Mouse (Mus musculus) ovary, adult 18-20 months (tissue): ENCODE results near the gene Vdr.

Experiments used
- DNase-seq: peaks from one replicate; pipeline ENCODE4 v3.0.0; 2022; ENCODE audit warnings: low spot score, mixed read lengths

Gene Vdr

DNA sequence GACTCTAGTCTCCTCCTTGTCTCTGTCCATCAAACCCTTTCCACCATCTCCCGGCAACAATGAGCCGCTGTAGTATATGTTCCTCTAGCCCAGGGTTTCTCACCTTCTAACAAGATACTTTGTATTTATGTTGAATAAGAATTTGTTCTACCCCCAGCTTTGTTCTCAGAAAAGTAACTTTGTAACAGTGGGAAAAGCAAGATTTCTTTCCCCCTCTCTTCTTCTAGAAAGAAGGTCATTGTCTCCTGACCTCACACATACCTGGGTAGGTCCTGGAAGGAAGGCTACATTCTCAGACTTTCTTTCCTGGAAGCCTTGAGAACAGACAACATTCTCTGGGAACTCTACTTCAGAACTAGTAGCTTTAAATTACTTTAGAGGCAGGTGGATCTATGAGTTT, at the start of gene Vdr:
Vdr (minus strand) TSS at position 101 of the 400 bp plus-strand sequence.
- no peak for DNase-seq

DNA sequence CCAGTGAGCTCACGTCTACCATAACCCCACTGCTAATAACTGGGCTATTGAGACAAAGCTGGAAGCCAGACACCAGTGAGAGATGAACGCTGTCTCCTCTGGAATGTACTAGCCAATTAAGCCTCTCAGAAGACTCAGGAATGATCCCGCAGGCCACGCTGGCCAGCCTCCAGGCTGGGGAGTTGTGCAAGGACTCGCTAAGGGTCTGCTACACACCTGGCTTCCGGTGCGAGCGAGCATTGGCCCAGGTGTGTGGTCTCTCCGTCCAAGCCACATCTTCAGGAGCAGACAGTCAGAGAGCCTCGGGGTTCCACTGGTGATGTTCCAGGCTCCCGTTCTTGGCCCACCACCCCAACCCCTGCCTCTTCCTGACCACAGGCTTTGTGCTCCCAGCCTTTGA, 46.0 kb upstream of the Vdr start:
- no peak for DNase-seq

DNA sequence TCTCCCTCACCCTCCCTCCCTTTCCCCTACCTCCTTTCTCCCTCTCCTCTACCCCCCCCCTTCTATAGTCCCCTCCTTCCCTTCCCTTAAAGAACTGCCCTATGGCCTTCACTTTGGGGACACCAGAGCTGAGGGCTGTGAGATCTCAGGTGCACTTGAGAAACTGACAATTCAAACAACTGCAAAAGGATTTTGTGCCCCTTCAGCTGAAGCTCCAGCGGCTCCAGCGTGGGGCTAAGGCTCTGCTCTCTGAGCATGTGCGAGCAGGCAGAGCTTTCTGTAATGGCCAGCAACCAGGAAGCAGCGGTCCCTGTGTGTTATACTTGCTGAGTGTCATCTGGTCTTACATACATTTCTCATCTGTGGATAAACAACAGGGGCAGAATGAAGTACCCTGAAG, 45.3 kb upstream of the Vdr start:
- DNase-seq, result no peak

DNA sequence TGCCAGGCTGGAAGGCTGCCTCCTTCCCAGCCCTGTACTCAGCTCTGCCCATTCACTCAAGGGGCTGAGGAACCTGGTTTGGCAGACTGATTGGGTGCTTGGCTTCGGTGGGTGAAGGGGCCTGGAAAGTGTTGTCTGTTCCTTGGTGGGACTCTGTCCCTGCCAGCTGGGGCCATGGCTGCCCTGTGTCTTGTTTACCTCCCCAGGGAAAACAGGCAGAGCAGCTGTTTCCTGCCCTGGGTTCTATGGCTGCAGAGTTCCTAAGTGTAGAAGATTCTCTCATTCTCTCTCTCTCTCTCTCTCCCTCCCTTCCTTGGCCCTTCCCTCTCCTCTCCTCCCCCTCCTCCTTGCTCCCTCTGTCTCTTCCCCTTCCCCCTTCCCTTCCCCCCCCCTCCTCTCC, 44.9 kb upstream of the Vdr start:
- no peak for DNase-seq

DNA sequence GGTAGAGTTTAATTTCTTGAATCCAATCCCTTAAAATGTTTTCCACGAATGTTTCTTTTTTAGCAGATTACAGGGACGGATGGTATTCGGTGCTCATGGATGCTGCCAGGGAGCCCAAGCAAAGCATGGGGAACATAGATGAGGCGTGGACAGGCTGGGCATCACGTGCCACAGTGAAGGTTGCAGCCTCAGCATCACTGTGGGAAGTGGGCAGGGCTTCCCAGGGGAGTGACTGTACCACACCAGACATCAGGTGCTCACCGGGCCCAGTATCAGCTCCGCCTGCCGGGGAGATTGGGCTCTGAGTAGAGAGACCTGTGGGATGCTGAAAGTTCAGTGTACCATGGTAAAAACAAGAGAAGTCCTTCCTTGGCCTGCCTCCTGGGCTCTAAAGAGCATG, 44.2 kb upstream of the Vdr start:
- no peak for DNase-seq

DNA sequence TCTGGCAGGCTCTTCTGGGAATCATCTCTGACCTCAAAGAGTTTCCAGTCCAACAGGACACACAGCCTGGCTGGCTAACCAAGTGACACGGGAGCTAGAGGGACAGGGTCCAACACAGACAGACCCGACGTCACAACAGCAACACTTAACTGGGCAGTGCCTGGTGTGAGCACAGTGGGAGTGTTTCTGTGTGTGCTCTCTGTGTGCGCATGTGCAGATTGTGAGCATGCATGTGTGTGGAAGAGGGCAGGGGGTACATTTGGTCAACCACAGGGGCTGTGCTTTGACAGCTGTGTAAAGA, 42.4 kb upstream of the Vdr start:
- DNase-seq, result no peak

DNA sequence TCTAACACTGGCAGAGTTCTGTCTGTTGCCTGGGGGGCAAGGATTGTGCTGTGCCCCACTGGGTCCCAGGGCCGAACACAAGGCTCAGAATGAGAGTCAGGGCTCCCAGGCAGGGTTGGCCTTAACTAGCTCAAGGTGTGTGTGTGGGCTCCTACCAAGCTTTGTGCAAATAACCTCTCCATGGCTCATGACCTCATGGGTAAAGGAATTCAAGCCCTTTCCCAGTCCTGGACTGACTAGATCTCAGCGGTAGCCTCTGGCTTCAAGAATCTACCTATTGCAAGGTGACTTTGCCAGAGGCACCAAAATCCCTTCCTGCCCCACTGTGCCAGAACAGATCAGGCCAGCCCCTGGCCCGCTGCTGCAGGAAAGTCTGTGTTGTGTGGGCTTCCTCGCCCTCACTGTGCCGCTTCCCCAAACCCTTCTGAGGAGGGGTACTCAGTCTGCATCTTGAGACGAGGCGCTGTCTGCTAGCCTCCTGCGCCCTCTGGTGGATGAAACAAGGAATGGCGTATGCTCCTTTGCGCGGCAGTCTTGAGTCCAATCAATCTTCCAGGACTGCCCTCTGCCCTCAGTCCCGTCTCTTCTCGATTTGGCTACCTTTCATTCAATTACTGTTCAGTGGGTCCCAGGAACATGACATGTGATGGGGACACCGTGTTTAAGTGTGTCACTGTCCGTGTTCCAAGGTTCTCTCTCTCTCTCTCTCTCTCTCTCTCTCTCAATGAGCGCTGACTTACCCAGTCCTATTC, 41.9 kb upstream of the Vdr start:
- DNase-seq, result no peak

DNA sequence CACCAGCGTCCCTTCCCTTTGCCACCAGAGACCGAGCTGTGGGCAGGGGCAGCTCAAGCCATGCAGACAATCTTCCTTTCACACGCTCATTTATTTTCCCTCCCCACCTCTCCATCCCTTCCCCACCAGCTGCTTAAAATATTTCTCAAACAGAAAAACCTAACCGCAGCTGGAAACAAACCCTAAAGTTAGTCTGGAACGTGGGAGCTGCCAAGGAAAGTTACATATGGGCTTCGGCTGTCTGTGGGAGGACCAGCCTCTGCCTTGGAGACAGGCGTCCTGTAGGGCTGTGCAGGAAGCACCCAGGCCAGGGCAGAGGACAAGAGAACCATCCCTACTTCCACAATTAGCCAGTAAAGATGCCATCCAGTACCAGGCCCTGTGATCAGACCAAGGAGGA, 39.8 kb upstream of the Vdr start:
- DNase-seq, result no peak

DNA sequence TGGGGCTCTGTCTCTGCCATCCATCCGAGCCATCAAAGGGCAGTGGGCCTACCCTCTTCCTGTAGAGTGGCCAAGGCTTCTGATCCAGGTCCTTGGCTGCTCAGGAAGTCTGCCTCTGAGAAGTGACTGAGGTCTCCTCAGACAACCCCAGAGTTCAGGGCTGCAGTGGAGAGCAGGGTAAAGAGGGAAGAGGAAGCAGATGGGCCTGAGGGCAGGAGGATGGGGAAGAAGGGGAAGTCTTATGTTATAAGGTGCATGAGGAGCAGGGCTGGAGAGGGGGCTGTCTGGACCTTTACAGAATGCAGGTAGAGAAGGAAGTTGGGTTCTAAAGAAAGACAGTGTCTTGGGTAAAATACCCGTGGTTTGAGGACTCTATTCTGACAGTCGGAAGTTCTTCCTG, 39.3 kb upstream of the Vdr start:
- no peak for DNase-seq

DNA sequence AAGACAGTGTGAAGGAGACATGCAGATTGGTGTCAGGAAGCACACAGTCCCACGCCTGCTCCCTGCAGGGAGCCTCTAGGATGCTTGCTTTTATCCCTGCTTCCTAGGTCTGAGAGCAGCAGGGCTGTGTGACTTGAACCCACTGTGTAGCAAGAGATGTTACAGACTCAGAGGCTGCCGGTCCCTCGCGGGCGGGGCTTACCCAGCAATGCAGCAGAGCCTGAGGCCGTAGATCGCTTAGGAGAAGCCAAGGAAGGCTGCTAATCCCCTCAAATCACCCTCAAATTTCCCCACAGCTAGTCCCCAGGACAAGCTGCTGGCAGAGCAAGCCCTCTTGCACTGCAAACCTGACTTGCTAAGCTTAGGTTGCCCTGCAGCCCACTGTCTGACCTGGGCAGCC, 38.3 kb upstream of the Vdr start:
- no peak for DNase-seq

DNA sequence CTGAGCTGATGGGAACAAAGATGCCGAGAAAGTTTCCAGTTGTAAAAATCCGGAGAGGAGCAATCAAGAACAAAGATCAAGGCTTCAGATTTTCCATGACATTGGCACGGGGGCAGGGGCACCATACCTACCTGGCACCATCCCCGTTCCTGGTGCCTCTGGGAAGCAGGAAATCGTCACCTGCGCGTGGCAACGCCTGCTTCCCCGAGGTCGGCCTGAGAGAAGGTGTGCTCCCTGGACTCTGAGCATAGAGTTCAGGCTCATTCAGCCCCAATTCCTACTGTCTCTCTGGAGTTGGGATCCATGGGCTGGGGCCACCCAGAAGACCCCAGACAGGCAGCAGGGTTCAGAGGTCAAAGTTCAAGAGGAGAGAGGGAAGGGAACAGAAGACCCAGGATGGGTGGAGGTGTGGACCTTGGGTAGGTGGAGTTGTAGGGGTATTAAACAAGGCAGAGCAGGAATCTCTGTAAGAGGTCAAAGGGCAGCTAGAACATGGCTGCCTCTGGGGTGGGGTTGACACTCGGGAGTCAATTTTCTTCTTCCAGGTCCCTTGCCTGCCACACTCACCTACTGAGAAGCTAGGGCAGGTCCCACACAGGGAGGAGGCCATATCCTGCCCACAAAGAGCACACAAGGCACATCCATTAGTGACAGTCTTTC, 35.4 kb upstream of the Vdr start:
- no peak for DNase-seq

DNA sequence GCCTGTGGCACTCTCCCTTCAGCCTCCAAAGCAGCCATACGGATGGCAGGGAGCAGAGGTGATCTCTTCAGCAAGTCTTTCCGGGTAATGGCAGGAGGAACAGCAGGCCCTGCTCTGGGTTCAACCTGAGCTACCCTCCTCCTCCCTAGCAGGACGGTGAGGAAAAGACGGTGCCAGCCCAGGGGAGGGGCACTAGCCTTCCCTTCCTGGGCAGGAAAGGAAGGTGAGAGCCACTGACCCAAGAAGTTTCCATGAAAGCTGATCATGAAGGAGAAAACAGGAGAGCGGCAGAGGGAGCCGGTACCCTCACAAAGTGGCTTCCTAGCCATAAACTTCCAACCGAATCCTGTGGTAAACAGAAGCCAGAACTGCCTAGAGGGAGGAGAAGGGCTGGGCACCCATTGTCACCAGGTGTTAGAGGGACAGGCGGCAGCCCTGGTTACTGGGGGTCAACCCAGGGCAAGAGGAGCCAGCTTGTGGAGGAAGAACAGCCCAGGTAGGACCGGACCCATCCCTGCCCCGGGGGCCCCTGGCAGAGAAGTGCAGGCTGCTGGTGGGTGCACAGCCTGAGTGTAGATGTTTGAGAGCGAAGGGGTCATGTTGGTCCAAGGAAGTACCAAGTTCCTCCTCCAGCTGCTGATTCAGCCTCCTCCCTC, 34.6 kb upstream of the Vdr start:
- DNase-seq, result no peak

DNA sequence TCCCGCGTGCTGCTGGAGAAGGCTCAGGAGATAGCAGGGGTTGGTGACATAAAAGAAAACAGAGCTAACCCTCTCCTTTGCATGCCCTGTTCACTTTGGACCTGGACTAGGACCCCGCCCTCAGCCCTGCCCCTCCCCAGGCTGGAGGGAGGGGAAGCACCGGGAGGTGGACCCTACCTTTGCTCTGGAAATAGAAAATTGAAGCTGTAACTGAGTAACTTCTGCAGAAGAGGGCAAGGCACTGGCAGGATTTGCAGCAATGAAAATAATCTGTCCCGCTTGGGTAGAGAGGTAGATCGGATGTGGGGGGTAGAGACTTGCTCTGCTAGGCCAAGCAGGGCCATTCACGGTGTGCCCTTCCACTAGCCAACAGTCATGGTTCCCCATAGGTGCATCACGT, 32.9 kb upstream of the Vdr start:
- DNase-seq, result no peak

DNA sequence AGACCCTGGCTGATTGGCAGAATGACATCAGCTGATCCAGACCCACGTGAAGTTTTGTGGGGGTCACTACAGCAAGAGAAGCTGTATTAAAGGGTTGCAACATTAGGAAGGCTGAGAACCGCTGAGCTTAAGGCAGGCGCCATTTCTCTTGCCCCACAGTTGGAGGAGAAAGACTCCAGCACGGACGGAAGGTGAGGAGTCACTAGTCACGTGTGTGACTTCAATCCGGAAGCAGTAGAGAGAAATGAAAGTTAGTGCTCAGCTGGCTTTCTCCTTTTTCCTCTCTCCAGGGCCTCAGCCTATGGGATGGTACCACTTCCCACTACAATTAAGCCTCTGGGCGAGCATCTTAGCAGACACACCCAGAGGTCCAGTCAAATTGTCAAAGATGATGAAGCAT, 32.1 kb upstream of the Vdr start:
- no peak for DNase-seq

DNA sequence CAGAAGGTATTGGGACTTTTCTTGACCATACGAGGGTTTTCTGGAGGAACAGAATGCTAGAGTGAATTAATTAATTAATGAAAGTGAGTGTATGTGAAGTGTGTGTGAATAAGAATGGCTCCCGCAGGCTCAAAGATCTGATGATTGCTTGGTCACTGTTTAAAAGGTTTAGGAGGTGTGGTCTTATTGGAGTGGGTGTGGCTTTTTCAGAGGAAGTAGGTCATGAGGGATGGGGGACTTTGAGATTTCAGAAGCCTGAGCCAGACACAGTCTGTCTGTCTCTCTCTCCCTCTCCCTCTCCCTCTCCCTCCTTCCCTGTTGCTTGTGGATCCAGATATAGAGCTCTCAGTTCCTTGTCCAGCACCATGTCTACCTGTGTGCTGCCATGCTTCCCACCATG, 30.9 kb upstream of the Vdr start:
- no peak for DNase-seq

DNA sequence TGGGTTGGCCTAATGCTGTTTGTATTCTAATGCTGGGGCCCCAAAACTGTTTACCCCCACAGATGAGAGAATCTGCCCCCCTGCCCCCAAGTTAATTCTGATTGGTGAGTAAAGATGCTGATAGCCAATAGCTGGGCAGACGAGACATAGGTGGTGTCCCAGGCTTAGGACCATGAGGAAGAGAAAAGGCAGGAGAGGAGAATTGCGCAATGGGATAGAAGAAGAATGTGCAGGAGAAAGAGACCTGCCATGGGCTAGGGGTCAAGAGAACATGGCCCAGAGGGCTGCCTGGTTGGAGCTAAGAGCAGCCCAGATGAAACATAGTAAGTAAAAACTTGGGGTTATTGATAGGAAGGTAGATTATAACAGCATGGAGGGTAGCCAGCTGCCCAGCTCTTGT, 29.7 kb upstream of the Vdr start:
- no peak for DNase-seq

DNA sequence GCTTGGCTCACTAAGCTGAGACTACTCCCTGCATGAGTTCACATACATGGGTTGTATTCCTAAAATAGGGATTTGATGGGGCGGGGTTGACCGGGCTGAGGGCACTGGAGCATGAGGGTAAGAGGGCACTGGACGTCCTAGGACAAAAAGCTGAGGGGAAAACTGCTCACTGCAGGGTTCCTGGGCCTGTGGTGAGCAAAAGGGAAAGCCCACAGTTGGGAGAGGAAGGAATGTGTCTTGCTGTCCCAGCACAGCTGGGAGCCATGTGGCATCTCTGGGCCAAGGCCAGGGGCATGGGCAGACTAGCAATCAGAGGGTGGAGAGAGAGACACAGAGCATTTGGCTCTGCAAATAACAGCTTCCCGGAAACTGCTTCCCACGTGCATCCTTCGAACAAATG, 28.1 kb upstream of the Vdr start:
- no peak for DNase-seq

DNA sequence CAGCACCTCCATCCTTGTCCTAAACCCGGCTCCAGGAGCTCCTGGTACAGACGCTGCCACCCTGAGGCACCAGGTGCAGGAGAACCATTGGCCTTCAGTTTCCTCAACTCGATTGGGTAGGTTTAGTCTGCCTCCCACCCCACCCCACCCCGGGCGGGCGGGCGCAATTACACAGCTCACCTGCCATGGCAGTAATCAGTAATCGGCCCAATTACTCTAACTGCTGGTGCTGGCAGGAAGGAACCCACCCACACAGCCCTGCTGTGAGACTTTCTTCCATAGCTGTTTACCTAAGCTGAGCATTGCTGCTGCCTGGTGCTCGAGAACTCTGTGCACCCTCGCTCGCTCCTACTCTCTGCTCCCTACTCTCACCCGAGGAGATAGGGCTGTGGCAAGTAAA, 22.0 kb upstream of the Vdr start:
- DNase-seq, result no peak

DNA sequence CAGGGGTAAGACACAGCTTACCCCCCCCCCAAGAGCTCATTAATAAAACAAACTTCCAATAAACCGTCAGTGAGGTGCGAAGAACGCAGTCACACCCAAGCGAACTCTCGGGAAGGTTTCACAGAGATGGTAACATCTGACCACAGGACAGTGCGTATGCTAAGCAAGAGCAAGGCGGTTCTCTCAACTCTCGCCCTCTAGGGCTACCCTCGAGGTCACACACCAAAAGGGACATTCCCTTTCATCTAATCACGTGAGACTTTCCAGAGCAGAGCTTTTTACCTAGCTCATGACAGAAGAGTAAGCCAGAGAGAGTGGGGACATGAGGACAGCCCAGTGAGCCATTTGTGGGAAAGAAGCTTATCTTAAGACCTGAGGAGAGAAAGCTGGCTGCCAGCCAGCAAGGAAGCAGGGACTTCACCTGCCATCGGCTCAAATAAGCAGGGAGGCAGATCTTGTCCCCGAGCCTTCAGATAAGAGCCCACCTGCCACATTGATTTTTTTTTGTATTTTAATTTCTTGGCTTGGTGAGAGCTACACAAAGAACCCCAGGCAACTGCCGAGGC, 18.9 kb upstream of the Vdr start:
- DNase-seq, result no peak

DNA sequence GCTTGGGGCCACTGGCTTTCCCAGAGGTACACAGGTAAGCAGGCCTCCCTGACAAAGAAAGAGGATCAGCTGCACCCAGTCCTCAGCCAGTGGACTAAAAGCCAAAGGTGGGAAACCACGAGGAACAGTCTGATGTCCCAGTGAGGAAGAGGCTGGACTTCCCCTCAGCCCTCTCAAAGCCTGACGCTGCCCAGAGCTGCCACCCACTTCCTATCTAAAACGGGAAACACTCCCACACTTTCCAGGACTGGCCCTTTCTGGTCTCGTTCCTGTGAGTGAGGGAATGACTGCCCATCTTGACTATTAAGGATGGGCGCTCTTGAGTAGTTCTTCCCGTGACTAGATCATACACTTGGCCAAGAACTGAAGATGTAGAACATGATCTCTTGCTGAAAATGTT, 17.4 kb upstream of the Vdr start:
- no peak for DNase-seq

DNA sequence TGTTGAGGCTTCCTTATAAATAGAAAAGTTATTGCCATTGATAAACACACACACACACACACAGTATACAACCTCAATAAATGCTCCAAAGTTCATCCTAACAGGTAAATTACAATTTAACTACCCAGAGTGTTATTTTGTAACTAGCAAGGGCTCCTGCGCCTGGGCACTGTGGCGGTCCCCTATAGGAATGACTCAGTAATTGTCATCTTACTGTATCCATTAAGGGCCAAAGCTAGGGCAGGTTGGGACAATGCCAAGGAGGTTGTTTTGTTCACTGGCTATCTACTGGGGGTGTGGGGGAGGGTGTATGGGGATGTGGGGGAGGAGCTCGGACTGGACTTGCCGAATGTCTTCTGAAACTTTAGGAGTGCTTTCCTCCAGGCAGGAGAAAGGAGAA, 16.6 kb upstream of the Vdr start:
- no peak for DNase-seq

DNA sequence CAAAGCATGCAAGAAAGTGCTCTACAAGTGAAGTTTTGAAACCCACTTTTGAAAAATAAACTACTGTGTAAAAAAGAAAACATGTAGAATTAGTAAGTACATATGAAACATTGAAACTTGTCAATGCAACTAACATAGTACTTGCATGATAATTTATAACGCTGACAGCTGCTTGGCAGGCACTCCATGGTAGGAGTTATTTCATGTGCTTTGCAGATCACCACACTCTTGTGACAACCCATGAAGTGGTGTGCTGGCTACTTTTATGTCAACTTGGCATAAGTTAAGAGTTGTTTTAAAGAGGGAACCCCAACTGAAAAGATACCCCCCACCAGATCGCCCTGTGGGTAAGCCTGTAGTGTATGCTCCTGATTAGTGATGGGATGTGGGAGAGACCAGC, 12.0 kb upstream of the Vdr start:
- no peak for DNase-seq

DNA sequence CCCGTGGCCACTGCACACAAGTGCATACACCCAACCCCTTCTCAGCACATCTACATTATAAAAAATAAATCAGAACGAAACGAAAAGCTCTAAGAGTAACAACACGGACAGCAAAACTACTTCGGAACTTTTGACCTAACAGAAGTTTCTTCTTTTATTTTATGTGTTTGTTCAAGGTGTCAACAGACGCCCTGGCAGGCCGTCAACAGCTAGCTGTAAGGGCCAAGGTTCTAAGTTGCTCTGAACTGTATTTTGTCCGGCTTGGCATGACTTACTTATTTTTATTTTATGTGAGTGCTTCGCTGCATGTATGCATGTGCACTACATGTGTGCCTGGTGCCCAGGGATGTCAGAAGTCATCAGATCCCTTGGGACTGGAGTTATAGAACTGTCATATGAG, 11.4 kb upstream of the Vdr start:
- DNase-seq, result no peak

DNA sequence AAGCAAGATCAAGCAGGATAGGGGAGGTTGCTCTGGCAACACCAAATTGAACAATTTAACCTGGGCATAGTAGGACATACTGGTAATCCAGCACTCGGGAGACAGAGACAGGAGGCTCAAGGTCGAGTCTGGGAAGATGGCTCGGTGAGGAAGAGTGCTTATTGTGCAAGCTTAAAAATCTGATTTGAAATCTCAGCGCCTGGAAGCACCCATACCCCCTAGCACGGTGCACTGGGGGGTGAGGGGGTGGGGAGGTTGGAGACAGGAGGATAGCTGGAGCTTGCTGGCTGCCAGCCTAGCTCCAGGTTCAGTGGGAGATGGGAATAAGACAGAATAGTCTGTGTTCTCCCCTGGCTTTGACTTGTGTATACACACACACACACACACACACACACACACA, 9.9 kb upstream of the Vdr start:
- no peak for DNase-seq
